Mouse (Mus musculus): ENCODE measurements at regions not wholly inside any gene's neighbourhood (a gene's known extent, or its start where the extent isn't known, plus 50 kb on each side); places are given as distances from the start of the nearest gene placed in this dataset.
"Not testable (repeated sequence)": the region's sequence is repeated elsewhere in the genome, so short reads cannot be mapped to it uniquely, and the experiment has no call there.

GRCm38 (mm10) chr8:18109480-18109879 lies 868.6 kb downstream of the Defb40 start:
- Histone ChIP-seq H3K27me3 (ENCODE audit: low read depth, poor library complexity, severe bottlenecking) (no peaks in the 10 kb centered on the region), H3K27ac (no peak overlapping the region), H3K4me1 (no peaks in the 10 kb centered on the region), H3K9me3 (replicated peaks) (no peaks in the 10 kb centered on the region), H3K4me3 (no peak overlapping the region), H3K36me3 (no peaks in the 10 kb centered on the region)
- WGBS, result 87% methylated on average over 2 of the region's 2 CpGs
- no peak for DNase-seq (ENCODE audit: low spot score)

- H3K4me3 ChIP-seq, result no peak overlapping the region
- no peak overlapping the region for H3K27ac ChIP-seq
- no peaks in the 10 kb centered on the region for H3K9me3 ChIP-seq (replicated peaks)
- H3K36me3 ChIP-seq, result no peaks in the 10 kb centered on the region
- no peaks in the 10 kb centered on the region for H3K4me1 ChIP-seq
- no peaks in the 10 kb centered on the region for H3K27me3 ChIP-seq (ENCODE audit: low read depth, poor library complexity, severe bottlenecking)
- 55% methylated on average over 2 of the region's 2 CpGs for WGBS
- DNase-seq (ENCODE audit: low spot score), result no peak
Measured at GRCm38 (mm10) chr8:18106827-18107226, 871.2 kb downstream of the Defb40 start.

DNA sequence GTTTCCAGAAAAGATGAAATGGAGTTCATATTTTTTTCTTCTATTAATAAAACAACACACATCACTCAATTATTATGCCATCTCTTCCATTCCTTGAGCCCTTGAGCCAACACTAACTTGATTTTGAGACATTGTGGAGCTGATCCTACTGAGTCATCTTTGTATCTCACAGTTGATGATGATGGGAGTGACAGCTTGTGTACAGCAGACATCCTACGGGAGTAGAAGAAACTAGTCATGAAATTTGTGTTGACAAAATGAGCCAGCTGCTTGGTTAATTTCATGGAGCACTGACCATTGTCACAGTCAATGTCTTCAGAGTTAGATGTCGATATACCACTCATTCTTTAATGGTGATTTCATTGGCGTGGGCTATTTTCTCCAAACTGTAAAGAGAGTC lies 912.6 kb downstream of the Defb40 start:
- Histone ChIP-seq H3K27me3 (ENCODE audit: low read depth, poor library complexity, severe bottlenecking) (no peaks in the 10 kb centered on the region), H3K4me3 (no peak overlapping the region), H3K36me3 (no peaks in the 10 kb centered on the region), H3K9me3 (replicated peaks) (no peaks in the 10 kb centered on the region), H3K4me1 (no peaks in the 10 kb centered on the region), H3K27ac (no peak overlapping the region)
- DNase-seq (ENCODE audit: low spot score), result no peak
- WGBS, result 81% methylated on average over 3 of the region's 3 CpGs

- no peaks in the 10 kb centered on the region for H3K9me3 ChIP-seq (replicated peaks)
- H3K36me3 ChIP-seq, result no peaks in the 10 kb centered on the region
- H3K27me3 ChIP-seq (ENCODE audit: low read depth, poor library complexity, severe bottlenecking), result no peaks in the 10 kb centered on the region
- H3K4me3 ChIP-seq, result no peak overlapping the region
- no peaks in the 10 kb centered on the region for H3K4me1 ChIP-seq
- WGBS, result 86% methylated on average over 2 of the region's 2 CpGs
- no peak overlapping the region for H3K27ac ChIP-seq
- DNase-seq (ENCODE audit: low spot score), result no peak
Measured at GRCm38 (mm10) chr8:18059526-18059925, 918.5 kb downstream of the Defb40 start.

DNA sequence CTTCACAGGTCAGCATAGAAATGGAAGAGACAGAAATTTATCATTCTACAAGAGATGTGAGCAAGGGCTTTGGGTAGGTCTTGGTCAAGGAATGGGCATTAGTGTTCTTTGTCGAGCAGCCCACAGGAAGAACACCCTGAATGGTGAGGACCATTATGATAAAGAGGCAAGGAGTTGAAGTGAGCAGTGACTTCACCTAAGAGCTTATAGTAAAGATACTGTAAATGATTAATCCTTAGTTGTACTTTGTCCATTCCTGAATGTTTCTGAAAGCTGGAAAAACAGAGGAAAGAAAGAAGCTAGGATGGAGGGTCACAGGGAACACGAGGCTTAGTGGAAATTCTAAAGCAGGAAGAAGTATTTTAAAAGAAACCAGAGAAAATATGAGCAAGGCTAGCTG lies 956.9 kb downstream of the Defb40 start:
- WGBS, result 83% methylated on average over 2 of the region's 2 CpGs

GRCm38 (mm10) chr8:18007567-18007966 lies 970.5 kb downstream of the Defb40 start:
- Histone ChIP-seq H3K4me1 (no peaks in the 10 kb centered on the region), H3K9me3 (replicated peaks) (no peaks in the 10 kb centered on the region), H3K27ac (no peak overlapping the region), H3K27me3 (ENCODE audit: low read depth, poor library complexity, severe bottlenecking) (no peaks in the 10 kb centered on the region), H3K36me3 (no peaks in the 10 kb centered on the region), H3K4me3 (no peak overlapping the region)
- 86% methylated on average over 4 of the region's 4 CpGs for WGBS
- DNase-seq (ENCODE audit: low spot score), result no peak

More for the DNA sequence above, 956.9 kb downstream of the Defb40 start:
- Histone ChIP-seq H3K4me1 (no peaks in the 10 kb centered on the region), H3K27ac (no peak overlapping the region), H3K9me3 (replicated peaks) (no peaks in the 10 kb centered on the region), H3K4me3 (no peak overlapping the region), H3K27me3 (ENCODE audit: low read depth, poor library complexity, severe bottlenecking) (no peaks in the 10 kb centered on the region), H3K36me3 (no peaks in the 10 kb centered on the region)
- DNase-seq (ENCODE audit: low spot score), result no peak

DNA sequence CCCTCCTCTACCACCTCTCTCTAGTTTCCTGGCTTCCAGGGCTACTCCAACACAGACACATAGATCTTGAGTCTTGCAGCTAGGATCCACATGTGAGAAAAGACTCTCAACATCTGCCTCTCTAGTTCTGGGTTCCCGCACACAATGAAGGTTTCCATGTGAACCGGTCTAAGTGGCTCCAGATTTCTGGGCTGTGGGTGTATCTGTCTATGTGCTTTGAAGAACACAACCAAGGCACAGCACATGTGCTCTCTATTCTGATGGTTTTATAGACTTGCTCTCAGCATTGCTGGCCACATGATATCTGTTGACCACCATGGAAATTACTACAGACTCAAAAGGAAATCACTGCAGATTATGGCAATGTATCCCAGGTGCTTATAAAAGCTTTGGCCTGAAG lies 972.4 kb downstream of the Defb40 start:
- no peaks in the 10 kb centered on the region for H3K36me3 ChIP-seq
- no peak overlapping the region for H3K27ac ChIP-seq
- no peaks in the 10 kb centered on the region for H3K9me3 ChIP-seq (replicated peaks)
- no peak overlapping the region for H3K4me3 ChIP-seq
- WGBS, result 69% methylated on average over 2 of the region's 2 CpGs
- DNase-seq (ENCODE audit: low spot score), result no peak
- no peaks in the 10 kb centered on the region for H3K27me3 ChIP-seq (ENCODE audit: low read depth, poor library complexity, severe bottlenecking)
- H3K4me1 ChIP-seq, result no peaks in the 10 kb centered on the region

DNA sequence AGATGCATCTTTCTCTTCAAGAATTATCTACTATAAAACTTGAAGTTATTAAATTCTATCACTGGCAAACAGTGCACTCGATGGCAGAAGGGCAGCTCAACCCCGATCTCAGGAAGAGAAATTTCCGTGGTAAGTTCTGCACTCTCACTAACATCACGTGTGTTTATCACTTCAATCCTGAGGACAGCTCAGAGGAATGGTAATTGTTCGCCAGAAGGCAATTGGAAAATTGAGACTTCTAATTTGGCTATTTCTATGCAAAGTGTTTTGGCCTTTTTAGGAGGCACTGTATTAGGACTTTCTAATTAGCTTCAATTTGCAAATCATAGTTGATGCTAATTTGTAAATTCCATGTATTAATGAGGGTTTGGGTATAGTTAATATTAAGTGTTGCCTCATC lies 977.3 kb downstream of the Defb40 start:
- no peak overlapping the region for H3K27ac ChIP-seq
- no peaks in the 10 kb centered on the region for H3K27me3 ChIP-seq (ENCODE audit: low read depth, poor library complexity, severe bottlenecking)
- no peak overlapping the region for H3K4me3 ChIP-seq
- H3K36me3 ChIP-seq, result no peaks in the 10 kb centered on the region
- no peaks in the 10 kb centered on the region for H3K9me3 ChIP-seq (replicated peaks)
- no peak for DNase-seq (ENCODE audit: low spot score)
- WGBS, result 89% methylated on average over 5 of the region's 5 CpGs
- H3K4me1 ChIP-seq, result no peaks in the 10 kb centered on the region

- Histone ChIP-seq H3K4me3 (no peak overlapping the region), H3K36me3 (no peaks in the 10 kb centered on the region), H3K27me3 (ENCODE audit: low read depth, poor library complexity, severe bottlenecking) (no peaks in the 10 kb centered on the region), H3K9me3 (replicated peaks) (no peaks in the 10 kb centered on the region), H3K4me1 (no peaks in the 10 kb centered on the region), H3K27ac (no peak overlapping the region)
- DNase-seq (ENCODE audit: low spot score), result no peak
- WGBS, result 91% methylated on average over 1 of the region's 1 CpGs
Measured at GRCm38 (mm10) chr8:17984779-17985178, 993.3 kb downstream of the Defb40 start.

DNA sequence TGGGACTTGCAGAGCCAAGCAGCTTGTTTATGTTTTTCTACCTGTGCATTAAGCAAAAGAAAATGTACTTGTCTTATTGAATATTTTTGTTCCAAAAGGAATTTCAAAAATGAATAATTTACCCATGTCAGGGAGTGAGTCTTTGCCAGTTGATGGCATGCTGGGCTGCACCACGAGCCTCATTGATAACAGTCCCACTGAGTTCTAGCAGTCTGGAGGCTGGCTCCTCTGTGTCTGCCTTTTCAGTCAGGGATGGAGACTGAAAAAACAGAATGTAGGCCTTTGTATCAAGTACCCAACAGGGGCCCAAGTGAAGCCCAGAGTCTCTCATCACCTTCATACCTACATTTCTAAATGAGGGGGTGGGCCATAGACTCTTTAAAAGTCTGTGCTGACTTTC lies 1029.2 kb downstream of the Defb40 start:
- Histone ChIP-seq H3K27me3 (ENCODE audit: low read depth, poor library complexity, severe bottlenecking) (no peaks in the 10 kb centered on the region), H3K4me1 (no peaks in the 10 kb centered on the region), H3K4me3 (no peak overlapping the region), H3K9me3 (replicated peaks) (no peaks in the 10 kb centered on the region), H3K36me3 (no peaks in the 10 kb centered on the region), H3K27ac (no peak overlapping the region)
- DNase-seq (ENCODE audit: low spot score), result no peak
- WGBS, result 89% methylated on average over 1 of the region's 1 CpGs

DNA sequence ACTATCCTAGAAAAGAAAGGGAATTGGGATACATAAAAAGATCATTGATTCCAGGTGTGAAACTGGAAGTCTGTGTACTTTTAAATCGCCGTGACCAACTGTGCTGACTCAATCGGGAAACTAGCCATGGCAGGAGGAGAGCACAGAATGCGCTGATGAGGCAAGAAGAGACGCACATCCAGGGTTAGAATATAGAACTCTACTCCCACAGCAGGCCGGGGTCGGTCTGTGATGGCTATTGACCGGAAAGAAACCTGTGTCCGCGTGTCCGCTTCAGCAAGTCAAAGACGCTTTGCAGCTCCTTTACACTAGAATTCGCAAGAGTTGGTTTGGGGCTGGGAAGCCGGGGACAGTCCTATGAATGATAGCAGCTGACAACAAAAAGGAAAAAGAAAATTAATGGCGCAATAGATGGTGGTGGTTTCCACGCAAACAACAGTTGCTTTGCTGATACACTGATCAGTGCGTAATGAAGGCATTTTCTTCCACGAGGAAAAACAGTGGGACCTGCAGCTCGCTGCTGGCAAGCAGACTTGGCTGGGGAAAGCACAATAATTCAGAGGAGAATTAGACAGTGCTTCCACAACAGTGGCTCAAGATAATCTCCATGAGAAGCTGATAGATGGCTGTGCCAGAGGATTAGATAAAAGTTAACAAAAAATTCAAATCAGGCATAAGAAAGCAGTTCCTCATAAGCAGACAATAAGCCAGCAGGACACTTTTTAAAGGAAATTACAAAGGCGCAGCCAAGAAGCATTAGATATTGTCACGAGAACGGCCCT lies 1029.8 kb downstream of the Defb40 start:
- H3K4me1 ChIP-seq, result no peaks in the 10 kb centered on the region
- H3K9me3 ChIP-seq (replicated peaks), result no peaks in the 10 kb centered on the region
- no peak for DNase-seq (ENCODE audit: low spot score)
- H3K4me3 ChIP-seq, result no peak overlapping the region
- H3K27me3 ChIP-seq (ENCODE audit: low read depth, poor library complexity, severe bottlenecking), result no peaks in the 10 kb centered on the region
- H3K36me3 ChIP-seq, result no peaks in the 10 kb centered on the region
- no peak overlapping the region for H3K27ac ChIP-seq
- 90% methylated on average over 22 of the region's 22 CpGs for WGBS

GRCm38 (mm10) chr8:17934696-17935095 lies 1043.4 kb downstream of the Defb40 start:
- H3K36me3 ChIP-seq, result no peaks in the 10 kb centered on the region
- no peaks in the 10 kb centered on the region for H3K27me3 ChIP-seq (ENCODE audit: low read depth, poor library complexity, severe bottlenecking)
- H3K4me3 ChIP-seq, result no peak overlapping the region
- no peaks in the 10 kb centered on the region for H3K9me3 ChIP-seq (replicated peaks)
- DNase-seq (ENCODE audit: low spot score), result no peak
- H3K4me1 ChIP-seq, result no peaks in the 10 kb centered on the region
- H3K27ac ChIP-seq, result no peak overlapping the region

DNA sequence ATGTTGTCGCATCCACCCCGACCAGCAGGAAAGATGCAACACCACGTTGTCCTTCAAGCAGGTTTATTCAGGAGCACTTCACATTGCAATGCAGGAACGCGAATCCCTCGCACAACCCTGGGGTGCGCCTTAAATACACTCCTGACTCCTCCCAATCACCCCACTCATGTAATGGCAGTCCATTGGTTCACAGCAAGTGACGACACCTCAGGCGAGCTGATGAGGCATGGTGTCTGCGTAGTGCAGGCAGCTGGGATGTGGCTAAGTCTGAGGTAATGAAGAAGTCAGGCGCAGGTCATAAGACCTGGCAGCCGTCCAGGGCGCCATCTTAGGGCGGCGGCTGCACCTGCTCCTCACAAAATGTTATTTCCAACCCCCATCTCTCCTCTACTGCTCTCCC lies 1068.7 kb downstream of the Defb40 start:
- no peak for DNase-seq (ENCODE audit: low spot score)
- Histone ChIP-seq H3K4me3 (no peak overlapping the region), H3K36me3 (no peaks in the 10 kb centered on the region), H3K9me3 (replicated peaks) (no peaks in the 10 kb centered on the region), H3K27me3 (ENCODE audit: low read depth, poor library complexity, severe bottlenecking) (no peaks in the 10 kb centered on the region), H3K27ac (no peak overlapping the region), H3K4me1 (no peaks in the 10 kb centered on the region)
- WGBS, result 94% methylated on average over 15 of the region's 15 CpGs

DNA sequence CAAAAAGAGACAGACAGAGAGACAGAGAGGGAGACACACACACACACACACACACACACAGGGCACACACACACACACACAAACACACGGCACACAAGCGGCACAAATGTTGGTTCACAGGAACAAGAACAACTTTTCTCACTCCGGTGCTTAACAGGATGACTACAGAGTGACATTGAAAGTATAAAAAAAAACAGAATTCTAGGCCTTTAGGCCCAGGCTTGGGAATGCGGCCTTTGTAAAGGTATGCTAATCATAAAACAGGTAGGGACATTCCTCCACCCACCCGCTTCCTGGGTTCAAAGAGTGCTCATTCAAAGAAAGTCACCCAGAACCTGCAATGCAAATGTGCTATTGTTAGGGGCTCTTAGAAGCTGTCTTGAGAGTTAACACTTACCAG lies 1089.5 kb downstream of the Defb40 start:
- H3K27ac ChIP-seq; H3K36me3 ChIP-seq; DNase-seq (ENCODE audit: low spot score); H3K9me3 ChIP-seq (replicated peaks); H3K4me3 ChIP-seq; H3K27me3 ChIP-seq (ENCODE audit: low read depth, poor library complexity, severe bottlenecking); H3K4me1 ChIP-seq: not testable (repeated sequence)
- WGBS, result 56% methylated on average over 5 of the region's 5 CpGs

Data from limb, embryonic 10.5 days (tissue).